9 mouse cellular contexts compared by ENCODE assay signal in the genomic region with DNA sequence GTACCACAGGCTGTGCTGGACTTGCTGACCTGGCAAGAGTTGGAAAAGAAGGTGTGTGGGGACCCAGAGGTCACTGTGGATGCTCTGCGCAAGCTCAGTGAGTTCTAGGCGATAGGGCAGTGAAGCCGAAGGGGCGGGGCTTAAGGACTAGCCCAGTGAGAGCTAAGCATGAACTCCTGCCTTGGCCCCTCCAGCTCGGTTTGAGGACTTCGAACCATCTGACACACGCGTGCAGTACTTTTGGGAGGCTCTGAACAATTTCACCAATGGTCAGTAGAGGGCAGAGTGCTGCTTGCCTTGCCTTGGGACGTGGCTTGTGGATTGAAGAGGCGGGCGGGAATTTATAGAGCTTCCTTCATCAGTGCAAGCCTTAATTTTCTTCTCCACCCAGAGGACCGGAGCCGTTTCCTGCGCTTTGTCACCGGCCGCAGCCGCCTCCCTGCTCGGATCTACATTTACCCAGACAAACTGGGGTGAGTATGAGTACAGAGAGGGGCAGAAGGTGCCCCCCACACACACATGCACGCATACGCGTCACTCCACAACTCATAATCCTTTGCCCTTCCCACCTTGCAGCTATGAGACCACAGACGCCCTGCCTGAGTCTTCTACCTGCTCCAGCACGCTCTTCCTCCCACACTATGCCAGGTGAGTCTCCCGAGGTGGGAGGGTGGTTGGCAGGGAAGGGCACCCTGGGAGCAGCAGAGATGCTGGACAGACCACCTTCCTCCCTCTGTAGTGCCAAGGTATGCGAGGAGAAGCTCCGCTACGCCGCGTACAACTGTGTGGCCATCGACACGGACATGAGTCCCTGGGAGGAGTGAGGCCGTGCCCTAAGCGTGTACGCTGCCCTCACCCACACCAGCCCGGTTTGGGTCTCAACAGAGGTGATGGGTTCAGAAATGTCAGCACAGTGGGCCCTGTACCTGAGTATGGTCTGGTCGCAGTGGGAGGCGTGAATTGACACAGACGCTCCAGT. TPM values are rescaled to one million over a fixed set of nuclear protein-coding genes. Genes with fewer than 3 reads are reported as not detected.
DNase-seq lines count a peak whose midpoint lies in the region; ATAC-seq lines count a peak whose summit lies in the region.
"Had no signal": no experiment of that assay in that cellular context is flagged by ENCODE, and none has a peak within 500 bp of the region (broad histone marks: within the 10 kb centered on the region; RNA-seq: fewer than 3 reads in every experiment).

No protein-coding gene starts in this region.

- ATAC-seq in forebrain, embryonic 16.5 days: peak; percentile 64
- ATAC-seq in megakaryocyte progenitor cell, adult 5-6 weeks (replicated peaks; ENCODE audit: poor library complexity): peak; percentile 94
- ATAC-seq: Patski had no signal

- intact Hi-C loops in heart, postnatal 25 days (cut with DNase I): loop anchor here (1.0 to 5.0 kb wide), 3 partner anchors 119 to 214 kb away; no protein-coding TSS in a partner anchor
- intact Hi-C loops in left cerebral cortex, postnatal 25 days (cut with DNase I): loop anchor here (5.0 kb wide), 1 partner anchor 139 kb away; no protein-coding TSS in a partner anchor

- no peak overlapping the region for H3K27ac ChIP-seq in forebrain, embryonic 16.5 days (ENCODE audit: low read length)

- no peaks in the 10 kb centered on the region for H3K9me3 ChIP-seq in forebrain, embryonic 16.5 days (ENCODE audit: control insufficient read depth, low read length)

- peak; percentile 70 to 82 for DNase-seq in heart, adult 18-20 months
- no peak for DNase-seq in heart, postnatal 25 days (ENCODE audit: low spot score)
- peak; percentile 44 for DNase-seq in cerebellum, adult 8-10 months
- peak; percentile 56 for DNase-seq in hindlimb bud, embryonic 11.5 days (ENCODE audit: extremely low spot score, low read depth, low spot score)
- peak; percentile 62 to 80 for DNase-seq in left cerebral cortex, postnatal 25 days (ENCODE audit: low spot score in 2 of 2)
- peak; percentile 48 for DNase-seq in right cerebral cortex, postnatal 25 days

- H3K27me3 ChIP-seq in forebrain, embryonic 16.5 days (replicated peaks; ENCODE audit: control insufficient read depth, insufficient read depth, low read length): no peaks in the 10 kb centered on the region
- H3K27me3 ChIP-seq: Patski had no signal

- H3K4me1 ChIP-seq in forebrain, embryonic 16.5 days (replicated peaks; ENCODE audit: control insufficient read depth, insufficient read depth, low read length): no peaks in the 10 kb centered on the region

- no peak overlapping the region for H3K9ac ChIP-seq in forebrain, embryonic 16.5 days (replicated peaks; ENCODE audit: low read depth, low read length)

- H3K36me3 ChIP-seq in forebrain, embryonic 16.5 days (ENCODE audit: control insufficient read depth, insufficient read depth): peaks cover 26% of the 10 kb centered on the region

- WGBS in forebrain, embryonic 16.5 days: 56% methylated on average over 38 of the region's 38 CpGs

- H3K4me2 ChIP-seq in forebrain, embryonic 16.5 days (ENCODE audit: low read length): no peak overlapping the region

- no peak overlapping the region for H3K4me3 ChIP-seq in forebrain, embryonic 16.5 days (replicated peaks; ENCODE audit: low read length)

RNA-seq across cellular contexts. Expression of a gene that starts 7.7 kb away (rescaled TPM):
- total RNA-seq in heart, adult 18-20 months (2021): 10 to 100 TPM; 16.8 to 19.8 TPM
- 10 to 100 TPM; 14.8 to 15.3 TPM for total RNA-seq in heart, postnatal 25 days (2021)
- polyA plus RNA-seq in forebrain, embryonic 16.5 days (2015; fragmentation: Nextera tagmentation; extraction: Ambion mirVana): 27.4 and 27.7 TPM in 2 replicates
- total RNA-seq in left cerebral cortex, postnatal 25 days (2021): 10 to 100 TPM; 36.8 to 44.2 TPM
- 4.2 and 5.2 TPM in 2 replicates for total RNA-seq in megakaryocyte progenitor cell, adult 5-6 weeks (2015)
- total RNA-seq in megakaryocyte progenitor cell, adult 5-6 weeks (2017): 12.2 and 13.6 TPM in 2 replicates

RNA-seq across cellular contexts. Expression of a gene that starts 8.6 kb away (rescaled TPM):
- 10 to 100 TPM; 82.6 to 93.6 TPM for total RNA-seq in heart, adult 18-20 months (2021)
- 10 to 100 TPM; 85.0 to 91.1 TPM for total RNA-seq in heart, postnatal 25 days (2021)
- polyA plus RNA-seq in forebrain, embryonic 16.5 days (2015; fragmentation: Nextera tagmentation; extraction: Ambion mirVana): 59.1 and 63.4 TPM in 2 replicates
- total RNA-seq in left cerebral cortex, postnatal 25 days (2021): 10 to 100 TPM; 50.4 to 62.1 TPM
- 47.4 and 80.4 TPM in 2 replicates for total RNA-seq in megakaryocyte progenitor cell, adult 5-6 weeks (2015)
- total RNA-seq in megakaryocyte progenitor cell, adult 5-6 weeks (2017): 49.4 and 50.7 TPM in 2 replicates

RNA-seq across cellular contexts. Expression of a gene that starts 16.4 kb away (rescaled TPM):
- total RNA-seq in heart, adult 18-20 months (2021): 10 to 100 TPM; 16.5 to 16.8 TPM
- total RNA-seq in heart, postnatal 25 days (2021): 10 to 100 TPM; 13.5 to 13.8 TPM
- polyA plus RNA-seq in forebrain, embryonic 16.5 days (2015; fragmentation: Nextera tagmentation; extraction: Ambion mirVana): 42.1 and 42.2 TPM in 2 replicates
- total RNA-seq in left cerebral cortex, postnatal 25 days (2021): 10 to 100 TPM; 18.5 to 19.7 TPM
- total RNA-seq in megakaryocyte progenitor cell, adult 5-6 weeks (2015): 31.6 and 32.9 TPM in 2 replicates
- 30.9 and 44.8 TPM in 2 replicates for total RNA-seq in megakaryocyte progenitor cell, adult 5-6 weeks (2017)
